Mouse (Mus musculus) heart, embryonic 16.5 days (tissue): ENCODE measurements at regions not wholly inside any gene's neighbourhood (a gene's known extent, or its start where the extent isn't known, plus 50 kb on each side); places are given as distances from the start of the nearest gene placed in this dataset.

ENCODE experiments used
- ATAC-seq: fragments of 200-750 bp; cut with Nextera tagmentation; replicated peaks from 2 replicates; pipeline ENCODE4 v1.8.0; 2017; ENCODE audit warnings: moderate number of reproducible peaks; ENCODE audit not compliant: insufficient read depth, low FRiP score; ENCODE audit errors: extremely low read depth
- H3K27ac ChIP-seq: fragments of 300-500 bp; sonication (generic); 2 replicates; pipeline ENCODE4 v1.5.1; 2014; ENCODE audit warnings: mild to moderate bottlenecking, low read length, control low read depth, moderate library complexity
- H3K27me3 ChIP-seq: fragments of 300-500 bp; sonication (generic); 2 replicates; pipeline ENCODE4 v1.6.1; 2014; ENCODE audit warnings: low read length, mixed read lengths; ENCODE audit not compliant: control insufficient read depth, insufficient read depth
- H3K36me3 ChIP-seq: fragments of 300-500 bp; sonication (generic); 2 replicates; pipeline ENCODE4 v1.6.1; 2014; ENCODE audit not compliant: control insufficient read depth, insufficient read depth
- H3K4me1 ChIP-seq: fragments of 300-500 bp; sonication (generic); 2 replicates; pipeline ENCODE4 v1.6.1; 2014; ENCODE audit warnings: low read length, mixed read lengths; ENCODE audit not compliant: control insufficient read depth, insufficient read depth
- H3K4me2 ChIP-seq: fragments of 300-500 bp; sonication (generic); 2 replicates; pipeline ENCODE4 v1.6.1; 2014; ENCODE audit warnings: low read depth, mild to moderate bottlenecking, control low read depth, low read length
- H3K4me3 ChIP-seq: fragments of 300-500 bp; sonication (generic); 2 replicates; pipeline ENCODE4 v1.5.1; 2014; ENCODE audit warnings: mild to moderate bottlenecking, control low read depth, low read length
- H3K9ac ChIP-seq: fragments of 300-500 bp; sonication (generic); 2 replicates; pipeline ENCODE4 v1.6.1; 2014; ENCODE audit warnings: low read length, control low read depth
- H3K9me3 ChIP-seq: fragments of 300-500 bp; sonication (generic); replicated peaks from 2 replicates; pipeline ENCODE4 v1.6.1; 2016; ENCODE audit warnings: low read length; ENCODE audit not compliant: control insufficient read depth
- WGBS: fragments of 180-500 bp; shearing (Covaris S2); extraction: QIAGEN DNeasy Blood & Tissue Kit; methylation state at CpG from one replicate; pipeline ENCODE4 v1.1.7; 2014; 5-methylcytosine and 5-hydroxymethylcytosine counted together

DNA sequence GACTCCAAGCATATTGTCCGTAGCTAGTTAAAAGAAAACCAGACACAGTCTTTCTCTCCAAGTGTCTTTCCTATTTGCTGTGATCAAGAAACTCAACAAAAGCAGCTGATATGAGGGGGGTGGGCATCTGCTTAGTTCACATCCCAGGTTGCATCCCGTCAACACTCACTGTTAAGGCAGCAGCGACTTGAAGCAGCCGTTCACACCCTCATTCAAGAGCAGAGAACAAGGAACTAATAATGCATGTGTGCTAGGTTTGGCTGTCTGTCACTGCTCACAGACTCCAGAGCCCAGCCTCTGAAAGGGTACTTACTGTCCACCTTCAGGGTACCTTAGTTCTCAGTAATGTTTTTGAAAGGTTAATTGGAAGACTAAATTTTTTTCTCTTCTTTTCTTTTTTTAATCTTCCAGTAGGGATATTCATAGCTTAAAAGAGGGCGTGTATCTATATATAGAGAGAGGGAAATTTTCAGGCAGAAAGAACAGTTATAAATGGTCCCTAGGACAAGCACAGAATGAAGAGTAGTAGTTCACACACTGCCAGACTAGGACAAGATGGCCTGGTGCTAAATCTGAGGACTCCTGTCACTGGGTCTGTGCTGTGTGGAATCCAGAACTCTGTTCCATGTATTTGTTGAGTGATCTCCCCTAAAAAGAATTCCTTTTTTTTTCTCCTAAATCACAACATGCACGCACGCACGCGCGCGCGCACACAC is 199.1 kb upstream of the BB014433 start:
- no peak for ATAC-seq
- H3K27ac ChIP-seq, result no peak overlapping the region
- no peak overlapping the region for H3K4me3 ChIP-seq
- WGBS, result 78% methylated on average over 12 of the region's 12 CpGs
- no peaks in the 10 kb centered on the region for H3K27me3 ChIP-seq
- no peak overlapping the region for H3K9ac ChIP-seq
- no peaks in the 10 kb centered on the region for H3K36me3 ChIP-seq
- no peak overlapping the region for H3K4me2 ChIP-seq
- H3K4me1 ChIP-seq, result no peaks in the 10 kb centered on the region
- no peaks in the 10 kb centered on the region for H3K9me3 ChIP-seq

DNA sequence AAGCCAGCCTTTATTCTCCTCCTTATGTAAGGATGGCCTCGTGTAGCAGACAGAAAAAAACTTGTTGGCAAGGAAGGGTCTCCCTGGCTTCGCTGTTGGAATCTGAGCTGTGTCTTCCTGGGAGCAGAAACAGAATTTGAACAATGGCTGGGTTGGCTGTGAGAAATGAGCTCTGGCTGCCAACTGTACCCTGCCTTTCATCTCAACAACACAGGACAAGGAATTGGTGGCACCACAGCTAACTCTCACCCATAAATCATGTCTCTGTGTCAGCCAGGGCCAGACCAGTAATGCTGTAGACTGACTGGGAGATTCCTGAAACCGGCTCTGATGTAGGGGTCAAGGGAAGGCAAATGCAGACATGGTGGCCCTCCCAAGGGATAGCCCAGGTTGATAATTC is 189.5 kb upstream of the BB014433 start:
- Histone ChIP-seq H3K9me3 (no peaks in the 10 kb centered on the region), H3K36me3 (no peaks in the 10 kb centered on the region), H3K27me3 (no peaks in the 10 kb centered on the region), H3K4me2 (no peak overlapping the region), H3K9ac (no peak overlapping the region), H3K27ac (no peak overlapping the region), H3K4me3 (no peak overlapping the region), H3K4me1 (0 out of 2 replicates have a peak, but pooled peaks cover 2% of the 10 kb centered on the region)
- 65% methylated on average over 3 of the region's 3 CpGs for WGBS
- no peak for ATAC-seq

DNA sequence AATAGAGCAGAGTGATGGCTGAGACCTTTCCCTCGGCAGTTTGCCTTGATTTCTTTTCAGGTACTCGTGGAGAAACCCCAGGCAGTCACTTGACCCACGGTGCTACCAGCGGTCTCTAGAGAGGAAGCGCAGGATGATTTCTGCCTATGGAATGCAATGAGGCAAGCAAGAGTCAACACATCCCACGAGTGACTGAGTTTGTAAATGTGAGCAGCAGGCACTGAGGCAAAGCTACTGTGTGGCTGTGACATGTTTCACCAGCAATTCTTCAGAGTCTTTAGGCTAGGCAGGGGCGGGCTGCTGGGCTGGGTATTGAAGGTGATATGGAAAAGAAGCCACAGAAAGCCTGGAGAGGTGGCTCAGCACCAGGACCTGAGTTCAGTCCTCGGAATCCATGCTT is 187.4 kb upstream of the BB014433 start:
- no peak for ATAC-seq
- Histone ChIP-seq H3K9ac (no peak overlapping the region), H3K4me3 (no peak overlapping the region), H3K27me3 (no peaks in the 10 kb centered on the region), H3K36me3 (no peaks in the 10 kb centered on the region), H3K4me2 (no peak overlapping the region), H3K9me3 (no peaks in the 10 kb centered on the region), H3K4me1 (0 out of 2 replicates have a peak, but pooled peaks cover 11% of the 10 kb centered on the region), H3K27ac (no peak overlapping the region)
- WGBS, result 60% methylated on average over 8 of the region's 8 CpGs

DNA sequence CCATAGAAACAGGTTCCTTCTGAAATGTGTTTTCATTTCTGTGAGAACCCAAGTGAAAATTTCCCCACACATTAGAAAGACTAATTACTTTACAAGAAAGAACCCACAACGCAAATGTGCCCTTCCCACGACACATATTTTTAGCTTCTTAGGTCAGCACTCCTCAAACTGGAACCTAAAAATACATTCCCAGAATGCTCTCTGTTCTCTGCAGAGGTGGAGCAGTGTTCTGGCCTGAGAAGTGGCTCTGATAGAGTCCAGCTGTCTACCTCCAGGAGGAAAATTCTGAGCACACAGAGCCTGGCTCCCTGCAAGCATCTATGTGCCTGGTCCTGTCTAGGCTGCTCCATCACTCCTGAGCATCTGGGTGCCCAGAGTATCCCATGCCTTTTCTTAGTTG is 184.3 kb upstream of the BB014433 start:
- Histone ChIP-seq H3K36me3 (no peaks in the 10 kb centered on the region), H3K9ac (no peak overlapping the region), H3K27me3 (no peaks in the 10 kb centered on the region), H3K4me2 (no peak overlapping the region), H3K4me1 (0 out of 2 replicates have a peak, but pooled peaks cover 11% of the 10 kb centered on the region), H3K4me3 (no peak overlapping the region), H3K27ac (0 out of 2 replicates have a peak overlapping the region, but pooled peaks have one; percentile 54), H3K9me3 (no peaks in the 10 kb centered on the region)
- WGBS, result 22% methylated on average over 2 of the region's 2 CpGs
- peak; percentile 81 for ATAC-seq

DNA sequence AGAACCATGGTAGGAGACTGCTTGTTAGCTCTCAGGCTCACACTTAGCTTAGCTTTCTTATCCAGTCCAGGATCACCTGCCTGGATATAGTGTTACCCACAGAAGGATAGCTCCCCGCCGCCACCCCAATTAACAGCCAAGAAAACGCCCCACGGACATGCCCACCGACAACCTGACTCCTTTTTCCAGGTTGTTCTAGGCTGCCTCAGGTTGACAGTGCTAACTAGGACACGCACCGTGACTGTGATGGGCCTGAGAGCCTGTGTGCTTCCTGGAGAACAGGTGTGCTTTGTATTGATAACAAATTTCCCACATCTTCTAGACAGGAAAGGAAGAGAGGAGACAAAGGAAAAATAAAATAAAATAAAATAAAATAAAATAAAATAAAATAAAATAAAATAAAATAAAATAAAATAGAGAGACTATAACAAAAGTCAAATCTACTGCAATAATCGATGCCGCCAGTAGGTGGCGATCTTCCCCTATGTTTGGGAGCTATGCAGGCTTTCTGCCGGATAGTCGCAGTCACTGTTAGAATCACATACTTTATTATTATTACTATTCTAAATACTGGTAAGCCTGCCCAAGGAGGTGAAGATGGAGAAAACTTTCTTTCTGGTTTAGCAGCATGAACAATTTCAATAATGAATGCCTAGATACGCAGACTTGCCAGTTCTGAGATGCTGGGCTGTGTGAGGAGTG is 175.5 kb upstream of the BB014433 start:
- WGBS, result 39% methylated on average over 13 of the region's 13 CpGs
- H3K9ac ChIP-seq, result no peak overlapping the region
- H3K27me3 ChIP-seq, result no peaks in the 10 kb centered on the region
- no peak overlapping the region for H3K4me3 ChIP-seq
- H3K36me3 ChIP-seq, result no peaks in the 10 kb centered on the region
- H3K4me2 ChIP-seq, result no peak overlapping the region
- H3K27ac ChIP-seq, result no peak overlapping the region
- no peak for ATAC-seq
- no peaks in the 10 kb centered on the region for H3K4me1 ChIP-seq
- H3K9me3 ChIP-seq, result no peaks in the 10 kb centered on the region

DNA sequence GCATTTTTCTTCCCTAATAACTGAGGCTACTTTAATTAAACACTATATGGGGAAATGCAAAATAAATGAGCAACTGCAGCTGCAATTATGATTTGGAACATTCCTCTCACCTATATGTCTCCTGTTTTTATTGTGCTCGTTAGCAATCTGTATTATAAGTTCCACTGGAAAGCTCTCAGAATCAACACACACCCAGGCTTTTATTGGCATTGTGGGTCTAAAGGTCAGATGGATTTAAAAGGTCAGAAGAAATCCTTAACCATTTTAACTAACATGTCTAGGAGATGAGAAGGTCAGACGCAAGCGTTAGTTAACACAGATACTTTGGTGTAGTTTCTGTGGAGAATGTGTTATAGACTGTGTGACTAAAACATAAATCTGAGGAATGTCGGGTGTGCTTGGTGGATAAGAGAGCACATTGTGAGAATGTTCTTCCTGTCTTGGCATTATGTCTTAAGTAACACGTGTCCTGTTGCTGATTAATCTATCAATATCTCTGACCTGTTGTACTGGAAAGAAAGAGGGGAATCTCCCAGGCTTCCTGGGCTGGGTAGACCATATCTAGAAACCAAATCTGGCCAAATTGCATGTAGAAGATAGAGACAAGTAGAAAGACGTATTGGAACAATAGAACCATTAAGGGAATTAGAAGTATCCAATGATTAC is 164.1 kb upstream of the BB014433 start:
- WGBS, result 67% methylated on average over 6 of the region's 6 CpGs
- H3K4me2 ChIP-seq, result no peak overlapping the region
- no peaks in the 10 kb centered on the region for H3K9me3 ChIP-seq
- H3K4me3 ChIP-seq, result no peak overlapping the region
- ATAC-seq, result no peak
- H3K36me3 ChIP-seq, result no peaks in the 10 kb centered on the region
- H3K27me3 ChIP-seq, result no peaks in the 10 kb centered on the region
- H3K27ac ChIP-seq, result no peak overlapping the region
- no peak overlapping the region for H3K9ac ChIP-seq
- no peaks in the 10 kb centered on the region for H3K4me1 ChIP-seq

DNA sequence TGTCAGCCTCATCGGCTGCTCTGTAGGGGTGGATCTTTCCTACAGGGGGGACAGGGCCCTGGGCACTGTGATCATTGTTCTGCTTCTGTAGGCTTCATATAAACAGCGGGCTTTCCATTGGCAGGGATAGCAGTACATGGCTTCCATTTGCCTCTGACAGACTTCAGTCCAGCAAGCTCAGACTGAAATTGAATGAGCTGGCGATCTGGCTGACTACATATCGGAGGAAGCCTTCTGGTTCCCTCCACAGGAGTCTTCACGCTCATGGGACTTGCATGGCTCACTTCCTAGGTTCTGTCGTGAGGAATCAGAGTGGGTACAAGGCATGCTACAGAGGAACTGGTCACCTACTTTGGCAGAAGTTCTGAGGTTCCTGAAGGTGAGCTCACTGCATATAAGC is 155.7 kb upstream of the BB014433 start:
- Histone ChIP-seq H3K27ac (no peak overlapping the region), H3K9ac (no peak overlapping the region), H3K9me3 (no peaks in the 10 kb centered on the region), H3K4me3 (no peak overlapping the region), H3K4me2 (no peak overlapping the region), H3K27me3 (no peaks in the 10 kb centered on the region), H3K4me1 (no peaks in the 10 kb centered on the region), H3K36me3 (no peaks in the 10 kb centered on the region)
- WGBS, result 76% methylated on average over 6 of the region's 6 CpGs
- no peak for ATAC-seq

DNA sequence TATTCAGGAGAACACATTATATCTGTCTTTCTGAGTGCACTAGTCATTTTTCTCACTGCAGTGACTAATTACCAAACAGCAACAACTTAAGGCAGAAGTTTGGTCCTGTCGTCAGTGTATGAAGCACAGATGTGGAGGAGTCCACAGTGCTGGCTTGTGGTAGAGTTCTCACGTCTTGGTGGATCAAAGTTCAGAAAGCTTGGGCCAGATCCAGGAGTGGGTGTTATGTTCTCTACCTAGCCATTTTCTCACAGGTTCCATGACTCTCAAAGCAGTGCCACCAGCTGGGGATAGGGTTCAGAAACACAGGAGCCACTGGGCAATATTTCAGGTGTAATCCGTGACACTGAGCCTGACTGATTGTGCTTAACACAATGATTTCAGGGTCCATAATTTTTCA is 144.8 kb upstream of the BB014433 start:
- H3K27me3 ChIP-seq, result no peaks in the 10 kb centered on the region
- H3K4me1 ChIP-seq, result no peaks in the 10 kb centered on the region
- 63% methylated on average over 3 of the region's 3 CpGs for WGBS
- H3K36me3 ChIP-seq, result no peaks in the 10 kb centered on the region
- no peak overlapping the region for H3K4me2 ChIP-seq
- no peaks in the 10 kb centered on the region for H3K9me3 ChIP-seq
- H3K4me3 ChIP-seq, result no peak overlapping the region
- no peak overlapping the region for H3K9ac ChIP-seq
- no peak overlapping the region for H3K27ac ChIP-seq
- no peak for ATAC-seq

DNA sequence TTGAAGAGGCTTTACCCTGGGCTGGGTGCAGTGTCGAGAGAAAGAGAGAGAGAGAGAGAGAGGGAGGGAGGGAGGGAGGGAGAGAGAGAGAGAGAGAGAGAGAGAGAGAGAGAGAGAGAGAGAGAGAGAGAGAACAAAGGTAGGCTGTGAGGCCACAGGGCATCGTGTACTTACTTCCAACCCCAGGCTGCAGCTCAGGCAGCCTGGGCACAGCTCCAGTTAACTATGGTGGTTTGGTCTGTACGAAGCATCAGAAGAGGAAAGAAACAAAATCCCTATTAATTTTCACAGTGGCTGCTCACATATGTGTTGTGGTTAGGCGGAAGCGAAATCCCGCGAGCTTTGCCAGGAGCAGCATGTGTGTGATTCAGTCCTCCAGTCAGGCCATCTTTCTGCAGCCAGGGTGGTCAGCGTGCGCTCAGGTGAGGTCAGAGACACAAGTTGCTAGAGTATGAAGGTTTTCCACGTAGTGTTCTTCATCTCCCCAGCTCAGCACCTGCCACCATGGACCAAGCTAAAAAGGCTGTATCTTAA is 143.3 kb upstream of the BB014433 start:
- H3K9me3 ChIP-seq, result no peaks in the 10 kb centered on the region
- no peak overlapping the region for H3K9ac ChIP-seq
- H3K27me3 ChIP-seq, result no peaks in the 10 kb centered on the region
- ATAC-seq, result no peak
- no peak overlapping the region for H3K27ac ChIP-seq
- H3K36me3 ChIP-seq, result no peaks in the 10 kb centered on the region
- H3K4me1 ChIP-seq, result no peaks in the 10 kb centered on the region
- H3K4me2 ChIP-seq, result no peak overlapping the region
- H3K4me3 ChIP-seq, result no peak overlapping the region
- 59% methylated on average over 10 of the region's 10 CpGs for WGBS
